In genomic region chr11:66912531-66913458, GRCm38 (mm10) we compare ENCODE assay signal across 12 mouse cellular contexts. TPM values are rescaled to one million over a fixed set of nuclear protein-coding genes. Genes with fewer than 3 reads are reported as not detected.
DNase-seq lines count a peak whose midpoint lies in the region; ATAC-seq lines count a peak whose summit lies in the region.
"Had no signal": no experiment of that assay in that cellular context is flagged by ENCODE, and none has a peak within 500 bp of the region (broad histone marks: within the 10 kb centered on the region; RNA-seq: fewer than 3 reads in every experiment).

No protein-coding gene starts in this region.

- peak overlapping the region; percentile 65 for H3K9ac ChIP-seq in heart, embryonic 13.5 days
- no peak overlapping the region for H3K9ac ChIP-seq in liver, embryonic 15.5 days

- H3K4me3 ChIP-seq in heart, embryonic 13.5 days = peak overlapping the region; percentile 43
- no peak overlapping the region for H3K4me3 ChIP-seq in liver, embryonic 15.5 days (replicated peaks)

- H3K4me2 ChIP-seq in heart, embryonic 13.5 days = peak overlapping the region; percentile 66
- H3K4me2 ChIP-seq in liver, embryonic 15.5 days = peak overlapping the region; percentile 47

- WGBS in heart, embryonic 13.5 days = 14% methylated on average over 17 of the region's 17 CpGs
- 22% methylated on average over 17 of the region's 17 CpGs for WGBS in liver, embryonic 15.5 days (ENCODE audit: insufficient replicate concordance)

- peaks cover 46% of the 10 kb centered on the region for H3K4me1 ChIP-seq in heart, embryonic 13.5 days
- peaks cover 23% of the 10 kb centered on the region for H3K4me1 ChIP-seq in liver, embryonic 15.5 days (replicated peaks)

- H3K36me3 ChIP-seq in heart, embryonic 13.5 days = no peaks in the 10 kb centered on the region
- H3K36me3 ChIP-seq in liver, embryonic 15.5 days (replicated peaks) = no peaks in the 10 kb centered on the region

- DNase-seq in adrenal gland, adult (ENCODE audit: inconsistent age in 2 of 2, low spot score in 1 of 2) = peak; percentile 9 to 24
- no peak for DNase-seq in adrenal gland, adult 2 months
- DNase-seq in ES-CJ7 (ENCODE audit: low read depth, low spot score) = peak; percentile 57
- no peak for DNase-seq in thymus, postnatal 14 days
- no peak for DNase-seq in right cerebral cortex, adult 2 months (ENCODE audit: low spot score in 2 of 2)
- DNase-seq: adrenal gland, postnatal 36 days; gastrocnemius, postnatal 36 days had no signal

- no peaks in the 10 kb centered on the region for H3K9me3 ChIP-seq in heart, embryonic 13.5 days
- no peaks in the 10 kb centered on the region for H3K9me3 ChIP-seq in liver, embryonic 15.5 days (replicated peaks)

- H3K27ac ChIP-seq in heart, embryonic 13.5 days (replicated peaks) = peak overlapping the region; percentile 92
- no peak overlapping the region; the same call in 1 of the 2 replicates for H3K27ac ChIP-seq in liver, embryonic 15.5 days (replicated peaks)

- peaks cover 41% of the 10 kb centered on the region for H3K27me3 ChIP-seq in heart, embryonic 13.5 days (replicated peaks)
- peaks cover 13% of the 10 kb centered on the region for H3K27me3 ChIP-seq in liver, embryonic 15.5 days

- ATAC-seq in heart, embryonic 13.5 days (ENCODE audit: extremely low read depth, insufficient number of reproducible peaks, low FRiP score, low TSS enrichment) = peak; percentile 63; the same call in 1 of the 2 replicates
- ATAC-seq in liver, embryonic 15.5 days (ENCODE audit: insufficient read depth) = peak; percentile 95
- ATAC-seq in megakaryocyte, adult 5-6 weeks (ENCODE audit: poor library complexity, severe bottlenecking) = no peak

RNA-seq across cellular contexts. Expression of gene Pirt, which starts 1.0 kb away (rescaled TPM):
- total RNA-seq in adrenal gland, adult 2 months (2021) = 10 to 100 TPM in 1 of 2 experiments, 1 to 10 TPM in 1; 7.8 to 15.3 TPM
- polyA plus RNA-seq in adrenal gland, adult 2 months (2012; rRNA removed) = 1.9 and 2.7 TPM in 2 replicates
- polyA plus RNA-seq in heart, embryonic 13.5 days (2015; fragmentation: Nextera tagmentation; extraction: Ambion mirVana) = 9.2 and 11.1 TPM in 2 replicates
- polyA plus RNA-seq in liver, embryonic 15.5 days (2015; fragmentation: Nextera tagmentation; extraction: Ambion mirVana) = 0.02 TPM in 1 of 2 replicates, not detected in the other
- not detected in 2 replicates for total RNA-seq in megakaryocyte, adult 5-6 weeks (2015)
- total RNA-seq in megakaryocyte, adult 5-6 weeks (2017) = not detected in 2 replicates

RNA-seq across cellular contexts. Expression of gene Tmem238l, which starts 43.6 kb away (rescaled TPM):
- not detected for total RNA-seq in adrenal gland, adult 2 months (2021)
- polyA plus RNA-seq in adrenal gland, adult 2 months (2012; rRNA removed) = not detected in 2 replicates
- 0.18 and 0.19 TPM in 2 replicates for polyA plus RNA-seq in heart, embryonic 13.5 days (2015; fragmentation: Nextera tagmentation; extraction: Ambion mirVana)
- polyA plus RNA-seq in liver, embryonic 15.5 days (2015; fragmentation: Nextera tagmentation; extraction: Ambion mirVana) = not detected in 2 replicates
- total RNA-seq in megakaryocyte, adult 5-6 weeks (2015) = not detected in 2 replicates
- not detected in 2 replicates for total RNA-seq in megakaryocyte, adult 5-6 weeks (2017)
- total RNA-seq: adrenal gland, postnatal 36 days; gastrocnemius, postnatal 36 days; left cerebral cortex, postnatal 10 days had no signal
- polyA plus RNA-seq: embryonic facial prominence, embryonic 11.5 days had no signal

Comparison
In these comparisons a context has a peak if more than half of its experiments do, and no peak if none do; other contexts are left out.
1. DNase-seq: peak in adrenal gland, adult (2 of 2) and ES-CJ7 (single experiment); none in adrenal gland, adult 2 months (single experiment), thymus, postnatal 14 days (single experiment) and right cerebral cortex, adult 2 months (0 of 2).